Mouse (Mus musculus) spleen, adult 2 months (tissue): ENCODE data around the gene Aldh1a1.

ENCODE experiments used
- CTCF ChIP-seq: fragments of 200-500 bp; IDR thresholded peaks from 2 replicates; pipeline ENCODE4 v1.5.1; 2011; ENCODE audit warnings: mild to moderate bottlenecking, inconsistent platforms; ENCODE audit not compliant: insufficient read depth, insufficient read length, insufficient replicate concordance; ENCODE audit errors: extremely low read depth
- POLR2A ChIP-seq: fragments of 200-500 bp; IDR thresholded peaks from 2 replicates; pipeline ENCODE4 v1.6.1; 2011; ENCODE audit warnings: low read depth, low read length, inconsistent platforms

DNA sequence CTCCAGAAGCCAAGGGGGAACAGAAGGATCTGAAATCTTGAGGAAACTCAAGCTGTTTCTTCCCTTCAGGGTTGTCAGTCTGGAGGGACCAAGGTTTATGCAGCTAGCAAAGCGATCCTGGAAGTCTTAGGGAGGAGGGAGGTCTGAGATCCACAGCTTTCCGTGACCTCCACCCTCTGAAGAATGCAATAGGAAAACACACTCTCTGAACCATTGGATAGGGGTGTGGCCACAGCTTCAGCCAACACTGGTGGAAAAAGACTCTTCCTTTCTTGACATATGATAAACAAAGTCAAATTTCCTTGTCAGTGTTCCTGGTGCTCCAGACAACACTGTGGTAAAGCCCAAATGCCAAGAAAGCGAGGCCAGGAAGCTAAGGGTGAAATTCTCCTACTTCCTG is 84.5 kb downstream of the Aldh1a1 start:
- TF ChIP-seq POLR2A (no peak), CTCF (no peak)
